Mouse (Mus musculus): ENCODE results near the gene Qrfpr.
A peak's percentile ranks its signal among the peaks of the same experiment; 100 is the strongest.

Gene Qrfpr

DNA sequence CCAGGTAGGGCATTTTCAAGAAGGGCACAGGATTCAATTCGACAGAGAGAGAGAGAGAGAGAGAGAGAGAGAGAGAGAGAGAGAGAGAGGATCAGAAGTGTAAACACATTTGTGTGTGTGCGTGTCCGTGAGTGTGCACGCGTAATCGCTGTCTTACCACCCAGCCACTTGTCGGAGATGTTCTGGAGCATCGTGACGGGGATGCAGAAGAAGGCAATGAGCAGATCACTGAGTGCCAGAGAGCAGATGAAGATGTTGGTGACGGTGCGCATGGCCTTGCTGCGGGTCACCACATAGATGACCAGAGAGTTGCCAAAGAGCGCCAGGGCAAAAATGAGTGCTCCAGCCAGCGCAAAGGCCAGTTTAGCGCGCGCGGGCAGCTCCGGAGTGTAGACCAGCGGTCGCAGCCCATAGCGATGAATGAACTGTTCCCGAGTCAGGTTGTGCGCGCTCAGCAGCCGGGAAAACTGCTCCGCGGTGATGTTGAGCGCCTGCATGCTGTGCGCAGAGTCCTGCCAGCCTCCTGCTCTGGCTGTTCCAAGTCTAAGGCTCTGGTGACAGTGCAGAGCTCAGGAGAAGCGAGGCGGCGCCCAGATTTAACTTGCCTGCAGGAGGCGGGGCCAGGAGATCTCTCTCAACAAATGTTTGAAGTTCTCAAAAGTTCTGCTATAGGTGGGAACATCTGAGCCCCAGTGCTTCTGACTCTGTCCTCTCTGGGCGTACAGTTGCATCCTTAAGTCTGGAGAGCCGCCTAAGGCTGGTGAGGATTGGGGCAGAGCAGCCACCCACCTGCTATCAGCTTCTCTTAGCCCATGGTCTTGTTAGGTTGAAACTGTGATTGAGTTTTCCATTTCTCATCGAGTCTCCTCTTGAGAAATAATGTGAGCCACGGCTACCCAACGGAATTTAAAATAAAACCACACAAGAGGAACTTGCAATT lies at the start of gene Qrfpr:
TSS of gene Qrfpr (minus strand) at position 571 of the 940 bp plus-strand sequence.
- no peak for DNase-seq (ENCODE audit: low spot score)

GRCm38 (mm10) chr3:36263873-36264272 lies 41.8 kb upstream of the Qrfpr start:
- DNase-seq (ENCODE audit: low spot score) = no peak

GRCm38 (mm10) chr3:36263265-36263664 lies 41.2 kb upstream of the Qrfpr start:
- no peak for DNase-seq (ENCODE audit: low spot score)

GRCm38 (mm10) chr3:36250585-36250984 lies 28.5 kb upstream of the Qrfpr start:
- DNase-seq (ENCODE audit: low spot score) = no peak

GRCm38 (mm10) chr3:36248446-36248845 lies 26.3 kb upstream of the Qrfpr start:
- DNase-seq (ENCODE audit: low spot score) = no peak

DNA sequence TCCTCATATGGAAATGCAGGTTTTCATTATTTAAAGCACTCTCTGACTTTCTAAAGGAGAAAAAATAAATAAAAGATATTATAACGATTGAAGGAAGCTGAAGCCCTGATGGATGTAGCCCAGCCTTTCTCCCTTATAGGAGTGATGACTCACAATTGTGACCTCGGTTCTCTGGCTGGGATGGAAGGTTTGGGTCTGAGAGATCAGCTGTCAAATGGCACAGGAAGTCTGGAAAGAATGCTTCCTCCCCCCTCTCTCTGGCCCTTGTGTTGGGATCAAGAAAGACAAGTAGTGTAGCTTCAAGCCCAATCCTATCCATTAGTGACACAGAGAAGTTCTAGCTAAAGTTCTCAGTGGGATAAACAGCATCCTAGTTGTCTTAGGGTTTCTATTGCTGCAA lies 7.8 kb upstream of the Qrfpr start:
- DNase-seq (ENCODE audit: low spot score) = no peak

DNA sequence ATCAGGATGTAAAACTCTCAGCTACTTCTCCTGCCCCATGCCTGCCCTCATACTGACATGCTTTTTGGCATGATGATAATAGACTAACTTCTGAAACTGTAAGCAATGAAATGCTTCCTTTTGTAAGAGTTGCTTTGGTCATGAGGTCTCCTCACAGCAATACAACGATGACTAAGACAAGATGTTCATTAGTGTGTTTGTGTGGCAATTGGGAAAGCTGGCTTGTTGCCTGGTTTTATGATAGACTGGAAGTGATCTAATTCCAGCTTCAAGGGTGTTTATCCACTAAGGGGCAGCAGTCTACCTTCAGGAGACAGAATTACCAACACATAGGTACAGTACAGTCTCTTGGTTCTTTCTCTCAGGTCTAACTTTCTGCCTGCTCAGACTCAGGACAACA lies 5.1 kb upstream of the Qrfpr start:
- DNase-seq (ENCODE audit: low spot score) = no peak

GRCm38 (mm10) chr3:36223361-36223760 lies 1.2 kb upstream of the Qrfpr start:
- DNase-seq (ENCODE audit: low spot score) = no peak

DNA sequence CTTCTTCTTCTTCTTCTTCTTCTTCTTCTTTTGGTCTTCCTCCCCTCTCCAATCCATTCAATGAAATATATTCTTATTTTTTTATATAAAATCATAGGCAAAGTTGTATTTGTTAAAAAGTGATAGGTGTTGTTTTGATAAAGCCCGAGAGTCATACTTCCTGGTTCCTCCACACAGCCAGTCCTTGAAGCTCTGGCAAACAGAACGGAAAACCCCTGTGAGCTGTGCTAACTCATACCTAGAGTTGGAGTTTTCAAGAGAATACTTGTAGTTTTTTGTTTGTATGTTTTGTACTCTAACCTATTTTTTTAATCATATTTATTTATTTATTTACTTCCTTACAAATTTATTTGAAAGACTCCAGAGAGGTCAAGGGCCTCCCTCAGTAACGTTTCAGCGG lies 9.4 kb downstream of the Qrfpr start:
- no peak for DNase-seq (ENCODE audit: low spot score)

DNA sequence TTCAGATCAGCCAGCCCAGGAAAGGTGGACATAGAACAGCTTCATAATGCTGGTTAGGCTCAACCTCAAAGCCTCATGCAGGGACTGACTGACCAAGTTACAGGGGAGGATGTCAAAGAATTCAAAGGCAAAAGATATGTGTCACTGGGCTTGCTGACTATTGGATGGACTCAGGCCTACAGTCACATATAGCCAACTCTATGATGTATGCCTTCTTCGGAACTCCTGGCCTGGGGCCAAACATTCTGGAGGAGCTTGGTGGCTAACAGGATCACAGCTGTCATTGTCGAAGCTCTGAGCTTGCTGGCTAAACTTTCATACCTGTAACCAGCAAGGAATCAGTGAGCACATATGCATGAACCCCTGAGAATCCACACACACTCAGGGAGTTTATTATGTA lies 11.2 kb downstream of the Qrfpr start:
- DNase-seq (ENCODE audit: low spot score) = no peak

GRCm38 (mm10) chr3:36209776-36210555 lies 12.1 kb downstream of the Qrfpr start:
- peak; percentile 67 for DNase-seq (ENCODE audit: low spot score)

GRCm38 (mm10) chr3:36207520-36208264 lies 14.4 kb downstream of the Qrfpr start:
- no peak for DNase-seq (ENCODE audit: low spot score)

- no peak for DNase-seq (ENCODE audit: low spot score)
These were observed 19.2 kb downstream of the Qrfpr start for GRCm38 (mm10) chr3:36202932-36203331.

- DNase-seq (ENCODE audit: low spot score) = no peak
These were observed 21.0 kb downstream of the Qrfpr start for GRCm38 (mm10) chr3:36201098-36201497.

GRCm38 (mm10) chr3:36189243-36189642 lies 32.9 kb downstream of the Qrfpr start:
- no peak for DNase-seq (ENCODE audit: low spot score)

DNA sequence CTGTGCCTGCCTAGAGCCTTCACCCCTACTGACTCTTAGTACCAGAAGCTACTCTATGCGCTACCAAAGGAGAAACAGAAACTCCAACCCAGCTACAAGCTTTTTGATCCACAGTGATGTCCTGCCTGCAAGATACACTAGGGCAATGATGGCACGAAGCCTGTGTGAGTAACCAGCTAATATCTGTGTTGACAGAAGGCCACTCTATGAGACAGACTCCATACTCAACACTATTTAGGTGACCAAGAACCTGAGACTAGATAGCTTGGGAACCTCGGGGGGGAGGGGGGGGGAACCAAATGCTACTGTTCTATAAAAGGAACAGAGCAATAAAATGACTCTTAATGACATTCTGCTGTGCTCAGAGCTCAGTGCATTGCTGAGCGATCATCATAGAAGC lies 35.6 kb downstream of the Qrfpr start:
- no peak for DNase-seq (ENCODE audit: low spot score)

- peak; percentile 44 for DNase-seq (ENCODE audit: low spot score)
These were observed 40.6 kb downstream of the Qrfpr start for GRCm38 (mm10) chr3:36181519-36181918.

DNA sequence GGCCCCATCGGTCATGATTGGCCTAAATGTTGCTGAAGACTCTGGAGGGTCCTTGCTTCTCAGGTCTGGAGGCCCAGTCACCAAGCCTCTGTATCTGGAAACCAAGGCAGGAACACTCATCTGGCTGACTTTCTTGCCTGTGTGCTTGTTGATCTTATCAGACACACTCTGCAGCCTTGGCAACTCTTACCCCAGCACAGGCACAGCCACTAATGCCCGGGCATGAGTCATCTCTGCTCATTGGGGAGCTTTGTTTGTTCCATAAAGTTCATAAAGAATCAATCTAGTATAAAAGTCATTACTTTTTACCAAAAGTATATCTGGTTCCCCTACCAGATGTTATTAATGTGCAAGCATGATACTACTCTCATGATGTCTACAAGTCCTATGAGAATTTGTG lies 48.4 kb downstream of the Qrfpr start:
- DNase-seq (ENCODE audit: low spot score) = peak; percentile 48

DNA sequence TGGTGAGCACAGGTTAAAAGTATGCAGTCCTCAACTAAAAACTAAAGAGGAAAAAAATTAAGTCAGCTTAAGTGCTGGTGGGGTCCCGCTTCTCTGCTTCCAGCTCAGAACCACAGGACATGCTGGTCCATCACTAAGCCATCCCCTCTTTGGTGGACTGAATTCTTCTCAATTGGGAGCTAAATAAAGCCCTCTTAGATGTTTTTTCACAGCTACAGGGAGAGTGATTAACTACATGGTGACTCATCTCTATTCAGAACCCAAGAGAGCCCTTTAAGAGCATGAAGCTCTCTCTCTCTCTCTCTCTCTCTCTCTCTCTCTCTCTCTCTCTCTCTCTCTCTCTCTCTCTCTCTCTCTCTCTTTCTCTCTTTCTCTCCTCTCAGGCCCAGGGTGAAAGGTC lies 50.8 kb downstream of the Qrfpr start:
- no peak for DNase-seq (ENCODE audit: low spot score)

- no peak for DNase-seq (ENCODE audit: low spot score)
These were observed 51.4 kb downstream of the Qrfpr start for GRCm38 (mm10) chr3:36170670-36171210.

- DNase-seq (ENCODE audit: low spot score) = no peak
These were observed 66.8 kb downstream of the Qrfpr start for GRCm38 (mm10) chr3:36155268-36155667.
